Mouse (Mus musculus) erythroblast, embryonic 14.5 days (primary cell): ENCODE results near the gene Slc25a5. TPM values are rescaled to one million over a fixed set of nuclear protein-coding genes. Genes with fewer than 3 reads are reported as not detected.

Experiments
- H3K27me3 ChIP-seq: 2 replicates; pipeline ENCODE4 v1.6.1; 2012; ENCODE audit warnings: inconsistent platforms; ENCODE audit not compliant: control insufficient read depth
- H3K36me3 ChIP-seq: 2 replicates; pipeline ENCODE4 v1.6.1; 2012; ENCODE audit warnings: mild to moderate bottlenecking, inconsistent platforms; ENCODE audit not compliant: control insufficient read depth
- H3K4me1 ChIP-seq: 2 replicates; pipeline ENCODE4 v1.6.1; 2012; ENCODE audit warnings: inconsistent platforms; ENCODE audit not compliant: control insufficient read depth
- H3K4me3 ChIP-seq: replicated peaks from 2 replicates; pipeline ENCODE3; 2012; ENCODE audit warnings: moderate library complexity, mild to moderate bottlenecking, inconsistent platforms
- H3K9me3 ChIP-seq: 2 replicates; pipeline ENCODE4 v1.6.1; 2012; ENCODE audit warnings: low read length, inconsistent platforms, mixed read lengths; ENCODE audit not compliant: control insufficient read depth
- GATA1 ChIP-seq: IDR thresholded peaks from 2 replicates; pipeline ENCODE4 v1.6.1; 2012; ENCODE audit warnings: low read length, inconsistent platforms, mixed read lengths
- TAL1 ChIP-seq: IDR thresholded peaks from 3 replicates; pipeline ENCODE4 v1.6.1; 2012; ENCODE audit warnings: low read length, inconsistent platforms, mixed read lengths
- polyA plus RNA-seq: library from polyadenylated mRNA; stranded (reverse); fragments of >175 nt; gene quantifications from 2 replicates; pipeline ENCODE4 v1.2.3, GENCODE M21; 2012

The Slc25a5 gene
- 2.4 and 2.7 TPM in 2 replicates for polyA plus RNA-seq

GRCm38 (mm10) chrX:36795424-36796162 lies at the start of gene Slc25a5:
Gene Slc25a5, plus strand, starts transcription at chrX:36795651.
- H3K36me3 ChIP-seq: peaks cover 22% of the 10 kb centered on the region

GRCm38 (mm10) chrX:36746789-36747188 lies 48.7 kb upstream of the Slc25a5 start:
- no peak for TF ChIP-seq GATA1
- TF ChIP-seq TAL1: no peak
- no peak overlapping the region for H3K4me3 ChIP-seq
- no peaks in the 10 kb centered on the region for H3K36me3 ChIP-seq
- no peaks in the 10 kb centered on the region for H3K9me3 ChIP-seq
- H3K27me3 ChIP-seq: peaks cover 7% of the 10 kb centered on the region
- peaks cover 11% of the 10 kb centered on the region for H3K4me1 ChIP-seq

More at GRCm38 (mm10) chrX:36795424-36796162, at the start of gene Slc25a5:
- peak within 1 kb of the TSS; percentile 91 for H3K4me3 ChIP-seq
- no peaks in the 10 kb centered on the region for H3K27me3 ChIP-seq
- peaks cover 10% of the 10 kb centered on the region for H3K9me3 ChIP-seq
- TF ChIP-seq TAL1 (no peak), GATA1 (no peak)
- H3K4me1 ChIP-seq: peaks cover 20% of the 10 kb centered on the region

- H3K27me3 ChIP-seq: peaks cover 7% of the 10 kb centered on the region
- H3K36me3 ChIP-seq: no peaks in the 10 kb centered on the region
- H3K4me3 ChIP-seq: no peak overlapping the region
- TF ChIP-seq GATA1: no peak
- TF ChIP-seq TAL1: no peak
- peaks cover 3% of the 10 kb centered on the region for H3K4me1 ChIP-seq
- no peaks in the 10 kb centered on the region for H3K9me3 ChIP-seq
These were observed 46.9 kb upstream of the Slc25a5 start for GRCm38 (mm10) chrX:36748573-36748972.

GRCm38 (mm10) chrX:36749281-36749785 lies 46.1 kb upstream of the Slc25a5 start:
- TF ChIP-seq GATA1 (no peak), TAL1 (no peak)
- Histone ChIP-seq H3K27me3 (peaks cover 4% of the 10 kb centered on the region), H3K4me3 (no peak overlapping the region), H3K4me1 (no peaks in the 10 kb centered on the region), H3K9me3 (no peaks in the 10 kb centered on the region), H3K36me3 (no peaks in the 10 kb centered on the region)

GRCm38 (mm10) chrX:36750591-36750990 lies 44.9 kb upstream of the Slc25a5 start:
- no peak for TF ChIP-seq GATA1
- TF ChIP-seq TAL1: no peak
- H3K9me3 ChIP-seq: no peaks in the 10 kb centered on the region
- no peaks in the 10 kb centered on the region for H3K27me3 ChIP-seq
- H3K4me1 ChIP-seq: no peaks in the 10 kb centered on the region
- H3K4me3 ChIP-seq: no peak overlapping the region
- H3K36me3 ChIP-seq: no peaks in the 10 kb centered on the region

GRCm38 (mm10) chrX:36752586-36752985 lies 42.9 kb upstream of the Slc25a5 start:
- Histone ChIP-seq H3K9me3 (no peaks in the 10 kb centered on the region), H3K36me3 (no peaks in the 10 kb centered on the region), H3K4me1 (no peaks in the 10 kb centered on the region), H3K27me3 (no peaks in the 10 kb centered on the region), H3K4me3 (no peak overlapping the region)
- no peak for TF ChIP-seq TAL1
- no peak for TF ChIP-seq GATA1

GRCm38 (mm10) chrX:36757796-36758472 lies 37.5 kb upstream of the Slc25a5 start:
- no peaks in the 10 kb centered on the region for H3K27me3 ChIP-seq
- no peaks in the 10 kb centered on the region for H3K36me3 ChIP-seq
- H3K9me3 ChIP-seq: no peaks in the 10 kb centered on the region
- peaks cover 2% of the 10 kb centered on the region; the same call in 1 of the 2 replicates for H3K4me1 ChIP-seq
- no peak for TF ChIP-seq TAL1
- no peak for TF ChIP-seq GATA1
- H3K4me3 ChIP-seq: no peak overlapping the region

- H3K9me3 ChIP-seq: no peaks in the 10 kb centered on the region
- no peaks in the 10 kb centered on the region for H3K36me3 ChIP-seq
- H3K4me3 ChIP-seq: no peak overlapping the region
- TF ChIP-seq GATA1 (no peak), TAL1 (no peak)
- peaks cover 2% of the 10 kb centered on the region; the same call in 1 of the 2 replicates for H3K4me1 ChIP-seq
- no peaks in the 10 kb centered on the region for H3K27me3 ChIP-seq
These were observed 36.9 kb upstream of the Slc25a5 start for GRCm38 (mm10) chrX:36758566-36758965.

- H3K4me3 ChIP-seq: no peak overlapping the region
- TF ChIP-seq TAL1: no peak
- TF ChIP-seq GATA1: no peak
- no peaks in the 10 kb centered on the region for H3K27me3 ChIP-seq
- H3K9me3 ChIP-seq: no peaks in the 10 kb centered on the region
- peaks cover 2% of the 10 kb centered on the region; the same call in 1 of the 2 replicates for H3K4me1 ChIP-seq
- no peaks in the 10 kb centered on the region for H3K36me3 ChIP-seq
These were observed 34.4 kb upstream of the Slc25a5 start for GRCm38 (mm10) chrX:36760946-36761635.
